Mouse (Mus musculus) layer of hippocampus, postnatal 14 days (tissue): ENCODE data around the gene Gm13288. TPM values are rescaled to one million over a fixed set of nuclear protein-coding genes. Genes with fewer than 3 reads are reported as not detected.
"Not testable (repeated sequence)": the region's sequence is repeated elsewhere in the genome, so short reads cannot be mapped to it uniquely, and the experiment has no call there.

Experiments used
- DNase-seq, 2 experiments: peaks; one replicate each; pipeline ENCODE4 v3.0.0; 2021 to 2022; ENCODE audit warnings: low spot score in 2 of 2, mixed read lengths in 1 of 2
- total RNA-seq, 2 experiments: library from RNA; stranded (reverse); gene quantifications; 2 replicates each; pipeline ENCODE4 v1.2.3; 2021

The Gm13288 gene
- total RNA-seq, 2 experiments from 2014 or later, result not detected

DNA sequence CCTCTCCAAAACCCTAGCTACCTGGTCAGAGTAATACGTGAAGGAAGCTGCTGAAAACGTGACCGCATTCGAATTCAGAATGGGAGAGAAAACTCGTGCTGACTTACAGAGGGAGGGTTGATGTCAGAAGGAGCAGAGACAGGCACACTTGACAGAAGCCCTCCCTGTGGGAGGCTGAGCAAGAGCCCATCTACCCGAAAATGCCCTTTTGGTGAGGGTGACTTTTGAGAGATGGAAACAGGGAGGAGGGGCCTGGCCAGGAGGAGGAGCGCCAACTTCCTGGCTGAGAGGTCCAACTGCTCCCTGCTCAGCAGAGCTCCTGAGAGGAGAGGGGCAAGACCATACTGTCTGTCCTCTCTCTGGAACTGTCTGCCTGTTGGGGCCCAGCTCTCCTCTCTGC, 6.0 kb upstream of the Gm13288 start, which contains the start of gene Gm13285:
Gm13285 (plus strand) TSS at position 301 of the 400 bp plus-strand sequence.
- not testable (repeated sequence) for DNase-seq

DNA sequence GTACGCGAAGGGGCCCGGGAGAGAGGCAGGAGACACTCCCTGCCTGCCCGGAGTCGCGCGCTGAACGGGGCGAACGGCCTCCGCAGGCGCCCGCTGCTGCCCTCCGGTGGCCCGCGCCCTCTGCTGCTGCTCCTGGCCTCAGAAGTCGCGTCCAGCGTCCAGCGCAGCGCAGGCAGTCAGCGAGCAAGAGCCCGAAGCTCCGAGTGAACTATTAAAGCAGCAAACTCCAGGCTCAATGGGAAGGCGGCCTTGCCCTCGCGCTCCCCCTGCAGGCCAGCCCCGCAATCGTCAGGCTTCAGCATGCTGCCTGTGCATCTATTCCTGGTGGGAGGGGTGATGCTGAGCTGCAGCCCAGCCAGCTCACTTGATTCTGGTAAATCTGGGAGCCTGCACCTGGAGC, 2.4 kb upstream of the Gm13288 start, which contains the start of gene Gm13287:
Gm13287 (plus strand) TSS at position 301 of the 400 bp plus-strand sequence.
- DNase-seq, result not testable (repeated sequence)

- DNase-seq, result peak in 1 of 2 experiments; percentile 10
Observed at GRCm38 (mm10) chr4:88805761-88806160, 430 bp downstream of the Gm13288 start.

DNA sequence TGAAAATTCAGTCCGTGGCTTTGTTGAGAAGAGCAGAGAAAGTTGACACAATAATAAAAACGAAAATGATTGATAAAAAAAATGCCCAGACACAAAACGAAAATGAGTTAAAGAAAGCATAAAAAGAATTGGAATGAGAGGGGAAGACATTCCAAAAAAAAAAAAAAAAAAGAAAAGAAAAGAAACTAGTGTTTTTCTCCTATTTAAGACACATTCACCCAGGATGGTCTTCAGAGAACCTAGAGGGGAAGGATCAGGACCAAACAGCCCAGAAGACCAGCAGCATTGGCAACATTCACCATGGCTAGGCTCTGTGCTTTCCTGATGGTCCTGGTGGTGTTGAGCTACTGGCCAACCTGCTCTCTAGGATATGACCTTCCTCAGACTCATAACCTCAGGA, 10.6 kb downstream of the Gm13288 start, which contains the start of gene Ifna7:
Ifna7 (plus strand) TSS at position 301 of the 400 bp plus-strand sequence.
- no peak for DNase-seq

- DNase-seq, result no peak
Observed at GRCm38 (mm10) chr4:88819659-88820058, 14.3 kb downstream of the Gm13288 start, which contains the start of gene Ifna11. TSS of gene Ifna11 (plus strand) at chr4:88819959.

DNA sequence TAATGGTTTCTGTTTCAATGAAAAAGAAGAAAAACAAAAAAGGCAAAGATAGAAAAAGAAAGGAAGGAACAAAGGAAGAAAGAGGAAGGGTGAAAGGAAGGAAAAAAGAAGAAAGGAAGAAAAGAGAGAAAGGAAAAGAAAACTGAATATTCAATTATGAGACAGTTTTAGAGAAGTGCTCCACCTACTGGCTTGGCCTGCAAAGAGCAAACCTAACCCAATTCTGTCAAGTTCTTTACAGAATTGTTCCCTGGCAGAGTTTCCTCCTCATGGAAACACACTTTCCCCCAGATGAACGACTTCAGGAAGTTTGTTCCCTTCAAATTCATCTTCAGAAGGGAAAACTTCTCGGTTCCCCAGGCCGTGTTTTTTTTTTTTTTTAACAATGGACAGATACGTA, 17.7 kb downstream of the Gm13288 start:
- no peak for DNase-seq

DNA sequence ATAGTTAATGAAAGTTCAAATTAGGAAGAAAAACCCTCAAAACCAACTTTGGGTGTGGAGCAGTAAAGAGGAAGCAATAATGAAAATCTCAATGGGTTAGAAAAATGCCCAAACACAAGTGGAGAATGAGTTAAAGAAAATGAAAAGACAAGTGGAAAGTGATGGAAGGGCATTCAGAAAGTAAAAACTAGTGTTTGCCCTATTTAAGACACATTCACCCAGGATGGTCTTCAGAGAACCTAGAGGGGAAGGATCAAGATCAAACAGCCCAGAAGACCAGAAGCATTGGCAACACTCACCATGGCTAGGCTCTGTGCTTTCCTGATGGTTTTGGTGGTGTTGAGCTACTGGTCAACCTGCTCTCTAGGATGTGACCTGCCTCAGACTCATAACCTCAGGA, 21.8 kb downstream of the Gm13288 start, which contains the start of gene Ifna6:
Ifna6 (plus strand) TSS at position 301 of the 400 bp plus-strand sequence.
- DNase-seq, result not testable (repeated sequence)

GRCm38 (mm10) chr4:88830523-88830922, 25.2 kb downstream of the Gm13288 start:
- peak; percentile 13 to 31 for DNase-seq

GRCm38 (mm10) chr4:88835225-88835624, 29.9 kb downstream of the Gm13288 start, which contains the start of gene Ifna5:
TSS of gene Ifna5 (plus strand) at chr4:88835525.
- not testable (repeated sequence) for DNase-seq

DNA sequence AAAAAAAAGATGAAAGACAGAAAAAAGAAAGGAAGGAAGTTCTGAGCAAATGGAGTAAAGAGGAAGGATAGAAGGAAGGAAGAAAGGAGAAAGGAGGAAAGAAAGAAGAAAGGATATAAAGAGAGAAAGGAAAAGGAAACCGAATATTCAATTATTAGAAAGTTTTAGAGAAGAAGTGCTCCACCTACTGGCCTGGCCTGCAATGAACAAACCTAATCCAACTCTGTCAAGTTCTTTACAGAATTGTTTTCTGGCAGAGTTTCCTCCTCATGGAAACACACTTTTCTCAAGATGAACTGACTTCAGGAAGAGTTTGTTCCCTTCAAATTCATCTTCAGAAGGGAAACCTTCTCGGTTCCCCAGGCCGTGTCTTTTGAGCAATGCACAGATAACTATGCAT, 33.5 kb downstream of the Gm13288 start:
- DNase-seq, result no peak

DNA sequence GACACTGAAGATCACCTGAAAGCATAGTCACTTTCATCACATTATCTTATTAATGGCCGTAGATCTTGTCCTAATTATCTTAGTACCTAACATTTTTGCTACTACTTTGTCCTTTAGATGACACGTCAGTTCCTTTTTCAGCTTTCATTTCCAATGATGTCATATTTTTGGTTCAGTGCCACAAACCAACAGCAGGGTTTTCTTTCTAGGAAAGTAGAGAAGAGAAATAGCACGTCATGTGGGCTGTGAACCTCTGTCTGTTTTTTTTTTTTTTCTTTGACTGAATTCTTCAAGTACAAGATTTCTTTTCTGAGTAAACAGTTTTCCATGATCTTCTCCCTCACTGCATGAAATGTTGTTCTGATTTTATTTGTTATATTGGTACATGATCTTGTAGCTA, 34.7 kb downstream of the Gm13288 start:
- DNase-seq, result no peak

GRCm38 (mm10) chr4:88841438-88841911, 36.1 kb downstream of the Gm13288 start, which contains the start of gene Ifna4:
TSS of gene Ifna4 (plus strand) at chr4:88841861.
- no peak for DNase-seq

GRCm38 (mm10) chr4:88845334-88845733, 40.0 kb downstream of the Gm13288 start:
- DNase-seq, result no peak

GRCm38 (mm10) chr4:88849698-88850097, 44.4 kb downstream of the Gm13288 start, which contains the start of gene Ifna1:
TSS of gene Ifna1 (plus strand) at chr4:88850087.
- no peak for DNase-seq

DNA sequence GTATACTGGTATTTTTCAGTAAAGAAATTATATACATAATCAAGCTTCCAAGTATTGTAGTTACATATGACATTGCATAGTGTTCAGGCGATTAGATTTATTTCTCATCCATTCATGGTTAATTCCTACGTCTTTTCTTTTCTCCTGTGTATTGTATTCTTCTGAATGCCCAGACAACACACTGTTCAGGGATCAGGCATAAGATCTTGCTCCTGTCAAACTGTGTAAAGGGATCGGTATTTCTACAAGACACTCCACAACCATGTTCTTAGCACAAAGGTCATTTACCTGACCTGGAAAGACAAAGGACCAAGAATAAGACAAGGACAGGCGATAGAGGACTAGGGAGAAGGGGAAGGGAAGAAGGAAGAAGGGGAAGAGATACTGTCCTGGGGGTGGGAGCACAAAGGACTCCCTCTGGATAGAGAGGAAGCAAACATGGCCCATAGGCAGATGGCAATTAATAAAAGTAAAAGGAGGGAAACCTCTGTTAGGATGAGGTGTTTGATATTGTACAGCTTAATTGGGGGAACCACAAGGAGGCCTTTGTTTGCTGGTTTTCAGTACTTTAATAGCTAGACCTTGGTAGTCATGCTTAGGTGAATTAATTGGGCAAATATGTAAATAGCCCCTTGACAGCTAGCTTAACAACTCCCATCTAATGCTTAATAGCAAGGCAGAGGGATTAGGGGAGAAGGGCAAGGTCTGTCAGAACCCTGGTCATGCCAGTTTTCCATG, 45.9 kb downstream of the Gm13288 start:
- DNase-seq, result no peak

Other genes starting within 250 kb of the Gm13288 start
- not detected for gene Ifna15, start 247.3 kb upstream of the Gm13288 start, total RNA-seq
- not detected for gene Ifna14, start 233.7 kb upstream of the Gm13288 start, total RNA-seq
- gene Ifna9, start 213.1 kb upstream of the Gm13288 start, total RNA-seq, result not detected
- gene Ifna12, start 202.2 kb upstream of the Gm13288 start, total RNA-seq, result not detected
- gene C87499, start 171.1 kb upstream of the Gm13288 start, total RNA-seq, result not detected
- not detected for gene Ifna13, start 161.1 kb upstream of the Gm13288 start, total RNA-seq
- not detected for gene Ifna16, start 128.6 kb upstream of the Gm13288 start, total RNA-seq
- gene Ifna2, start 121.6 kb upstream of the Gm13288 start, total RNA-seq, result not detected
- gene Ifnab, start 114.2 kb upstream of the Gm13288 start, total RNA-seq, result not detected
- 1 to 10 TPM; 1.1 to 2.1 TPM for gene Gm26566, start 83.7 kb upstream of the Gm13288 start, total RNA-seq
- gene Klhl9, start 83.1 kb upstream of the Gm13288 start, total RNA-seq, result 100 to 1,000 TPM; 105 to 106 TPM
- gene Gm13271, start 50.7 kb upstream of the Gm13288 start, total RNA-seq, result not detected
- gene Gm13283, start 45.4 kb upstream of the Gm13288 start, total RNA-seq, result not detected
- gene Gm13290, start 31.7 kb upstream of the Gm13288 start, total RNA-seq, result not detected
- gene Gm13289, start 28.6 kb upstream of the Gm13288 start, total RNA-seq, result not detected
- gene Gm13272, start 25.7 kb upstream of the Gm13288 start, total RNA-seq, result not detected
- not detected for gene Ifnz, start 23.4 kb upstream of the Gm13288 start, total RNA-seq
- gene Gm13276, start 19.8 kb upstream of the Gm13288 start, total RNA-seq, result not detected
- gene Gm13277, start 16.9 kb upstream of the Gm13288 start, total RNA-seq, result not detected
- gene Gm13278, start 14.0 kb upstream of the Gm13288 start, total RNA-seq, result not detected
- not detected for gene Gm13275, start 11.0 kb upstream of the Gm13288 start, total RNA-seq
- not detected for gene Gm13279, start 8.1 kb upstream of the Gm13288 start, total RNA-seq
- not detected for gene Gm13285, start 5.9 kb upstream of the Gm13288 start, total RNA-seq
- gene Gm13287, start 2.3 kb upstream of the Gm13288 start, total RNA-seq, result not detected
- not detected for gene Ifna7, start 10.7 kb downstream of the Gm13288 start, total RNA-seq
- not detected for gene Ifna11, start 14.4 kb downstream of the Gm13288 start, total RNA-seq
- not detected for gene Ifna6, start 21.9 kb downstream of the Gm13288 start, total RNA-seq
- not detected for gene Ifna5, start 30.0 kb downstream of the Gm13288 start, total RNA-seq
- gene Ifna4, start 36.3 kb downstream of the Gm13288 start, total RNA-seq, result not detected
- not detected for gene Ifna1, start 44.6 kb downstream of the Gm13288 start, total RNA-seq
- not detected for gene Ifne, start 74.7 kb downstream of the Gm13288 start, total RNA-seq